Mouse (Mus musculus): ENCODE data around the gene Syt7. TPM values are rescaled to one million over a fixed set of nuclear protein-coding genes. Genes with fewer than 3 reads are reported as not detected.

Syt7 gene
- total and polyA plus RNA-seq, 2 experiments = 0.28 to 0.45 TPM

DNA sequence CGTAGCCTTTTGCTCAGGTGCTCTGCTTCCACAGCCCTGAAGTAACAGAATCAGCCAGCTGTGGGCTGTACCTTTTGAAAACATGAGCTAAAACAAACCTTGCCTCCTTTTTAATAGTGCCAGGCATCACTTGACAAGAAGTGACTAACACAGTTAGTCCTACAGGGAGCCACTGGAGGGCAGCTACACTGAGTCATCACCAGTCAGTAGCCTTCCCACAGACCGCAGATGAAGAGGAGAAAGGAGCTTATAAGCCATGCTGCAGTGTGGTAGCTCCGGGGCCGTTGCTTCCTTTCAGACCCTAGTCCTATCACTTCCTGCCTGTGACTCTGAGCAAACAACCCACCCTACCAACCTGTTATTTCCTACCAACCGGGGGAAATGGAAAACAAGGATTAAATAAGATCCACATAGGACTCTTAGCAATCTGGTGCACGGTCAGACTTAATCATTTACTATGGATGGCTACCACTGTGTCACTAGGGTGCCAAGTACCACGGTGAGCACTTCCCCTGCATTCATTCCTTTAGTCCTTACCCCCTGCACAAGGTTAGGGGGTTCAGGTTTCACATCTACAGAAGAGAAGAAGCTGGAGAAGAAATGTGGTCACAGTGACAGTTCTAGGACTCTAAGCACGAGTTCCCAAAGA, 108.7 kb downstream of the Syt7 start:
- no peak for DNase-seq (ENCODE audit: extremely low read depth, low read depth, low spot score)

DNA sequence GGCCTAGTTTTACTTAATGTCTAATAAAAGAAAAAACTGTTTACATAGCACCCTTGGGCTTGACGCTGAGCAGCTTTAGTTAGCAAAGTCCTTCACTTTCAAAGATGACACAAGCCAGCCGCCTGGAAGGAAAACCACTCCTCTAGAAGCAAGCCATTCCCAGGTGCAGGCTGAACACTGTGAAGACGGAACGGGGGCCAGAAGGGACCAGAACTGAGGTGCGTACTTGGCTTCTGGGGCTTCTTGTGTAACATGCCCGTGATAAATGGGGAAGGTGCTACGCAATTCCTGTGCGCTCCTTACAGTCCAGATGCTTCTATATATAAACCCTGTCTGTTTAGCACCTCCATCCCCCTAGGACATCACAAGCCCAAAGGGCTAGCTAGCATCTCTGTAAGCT, 111.7 kb downstream of the Syt7 start:
- Histone ChIP-seq H3K79me2 (ENCODE audit: control insufficient read depth, insufficient read depth, low read length) (no peaks in the 10 kb centered on the region), H3K4me1 (ENCODE audit: control insufficient read depth, insufficient read depth, low read length) (no peaks in the 10 kb centered on the region), H3K4me3 (ENCODE audit: insufficient read depth, low read depth, low read length) (no peak overlapping the region), H3K9ac (ENCODE audit: low read depth, low read length) (no peak overlapping the region), H3K36me3 (ENCODE audit: control insufficient read depth, insufficient read depth, low read length) (peaks cover 36% of the 10 kb centered on the region), H3K27me3 (ENCODE audit: control insufficient read depth, insufficient read depth, low read length) (no peaks in the 10 kb centered on the region), H3K27ac (replicated peaks; ENCODE audit: insufficient read depth, low read depth, low read length) (no peak overlapping the region)
- DNase-seq (ENCODE audit: extremely low read depth, low read depth, low spot score) = no peak
- no peak for TF ChIP-seq CTCF (IDR thresholded peaks at IDR 0.05; ENCODE audit: low read depth, low read length)
- no peak for TF ChIP-seq POLR2A (IDR thresholded peaks at IDR 0.05; ENCODE audit: extremely low read depth, insufficient read depth, low read length)
- 96% methylated on average over 8 of the region's 8 CpGs for WGBS

More for the DNA sequence above, 108.7 kb downstream of the Syt7 start:
- Histone ChIP-seq H3K79me2 (ENCODE audit: control insufficient read depth, insufficient read depth, low read length) (no peaks in the 10 kb centered on the region), H3K27ac (replicated peaks; ENCODE audit: insufficient read depth, low read depth, low read length) (no peak overlapping the region), H3K9ac (ENCODE audit: low read depth, low read length) (no peak overlapping the region), H3K27me3 (ENCODE audit: control insufficient read depth, insufficient read depth, low read length) (no peaks in the 10 kb centered on the region), H3K4me1 (ENCODE audit: control insufficient read depth, insufficient read depth, low read length) (no peaks in the 10 kb centered on the region), H3K36me3 (ENCODE audit: control insufficient read depth, insufficient read depth, low read length) (peaks cover 26% of the 10 kb centered on the region), H3K4me3 (ENCODE audit: insufficient read depth, low read depth, low read length) (no peak overlapping the region)
- TF ChIP-seq CTCF (IDR thresholded peaks at IDR 0.05; ENCODE audit: low read depth, low read length) = no peak
- no peak for TF ChIP-seq POLR2A (IDR thresholded peaks at IDR 0.05; ENCODE audit: extremely low read depth, insufficient read depth, low read length)
- 55% methylated on average over 8 of the region's 8 CpGs for WGBS

DNA sequence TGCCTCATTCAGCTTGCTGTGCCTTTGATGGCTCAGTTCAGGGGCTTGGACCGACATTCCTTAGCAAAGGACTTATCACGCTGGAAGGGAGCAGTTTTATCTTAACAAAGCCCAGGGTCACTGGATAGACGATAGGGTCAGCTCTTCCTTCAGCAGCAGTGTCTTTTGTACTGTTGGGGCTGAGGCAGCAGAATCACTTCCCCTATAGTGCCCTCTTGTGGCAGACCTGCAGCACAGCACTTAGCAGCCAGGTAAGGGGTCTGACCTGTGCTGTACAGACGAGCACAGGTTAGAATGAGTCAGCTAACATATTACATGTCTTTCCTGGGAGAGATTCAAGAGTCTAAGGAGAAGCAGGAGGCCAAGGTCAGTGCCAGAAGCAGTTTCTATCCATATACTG, 113.7 kb downstream of the Syt7 start:
- peak; percentile 20 for DNase-seq (ENCODE audit: extremely low read depth, low read depth, low spot score)
- peaks cover 46% of the 10 kb centered on the region for H3K36me3 ChIP-seq (ENCODE audit: control insufficient read depth, insufficient read depth, low read length)

More for the DNA sequence above, 113.7 kb downstream of the Syt7 start:
- no peaks in the 10 kb centered on the region for H3K27me3 ChIP-seq (ENCODE audit: control insufficient read depth, insufficient read depth, low read length)
- no peak overlapping the region for H3K9ac ChIP-seq (ENCODE audit: low read depth, low read length)
- no peaks in the 10 kb centered on the region for H3K79me2 ChIP-seq (ENCODE audit: control insufficient read depth, insufficient read depth, low read length)
- TF ChIP-seq POLR2A (IDR thresholded peaks at IDR 0.05; ENCODE audit: extremely low read depth, insufficient read depth, low read length) = no peak
- TF ChIP-seq CTCF (IDR thresholded peaks at IDR 0.05; ENCODE audit: low read depth, low read length) = peak; percentile 92
- no peaks in the 10 kb centered on the region for H3K4me1 ChIP-seq (ENCODE audit: control insufficient read depth, insufficient read depth, low read length)
- H3K27ac ChIP-seq (replicated peaks; ENCODE audit: insufficient read depth, low read depth, low read length) = no peak overlapping the region
- H3K4me3 ChIP-seq (ENCODE audit: insufficient read depth, low read depth, low read length) = no peak overlapping the region
- WGBS = 21% methylated on average over 4 of the region's 4 CpGs

Other genes starting within 250 kb of the Syt7 start
- 238 and 300 TPM in 2 replicates for gene Fads1, start 206.2 kb upstream of the Syt7 start, total RNA-seq (2014; rRNA removed)
- gene Fads1, start 206.2 kb upstream of the Syt7 start, polyA plus RNA-seq (2012; rRNA removed) = 297 and 352 TPM in 2 replicates
- 41.1 and 63.0 TPM in 2 replicates for gene Tmem258, start 185.1 kb upstream of the Syt7 start, total RNA-seq (2014; rRNA removed)
- 80.0 and 133 TPM in 2 replicates for gene Tmem258, start 185.1 kb upstream of the Syt7 start, polyA plus RNA-seq (2012; rRNA removed)
- 3.0 and 4.6 TPM in 2 replicates for gene Fen1, start 184.9 kb upstream of the Syt7 start, total RNA-seq (2014; rRNA removed)
- gene Fen1, start 184.9 kb upstream of the Syt7 start, polyA plus RNA-seq (2012; rRNA removed) = 2.3 and 2.5 TPM in 2 replicates
- gene Myrf, start 148.3 kb upstream of the Syt7 start, total RNA-seq (2014; rRNA removed) = 3.0 and 5.3 TPM in 2 replicates
- 23.4 and 31.4 TPM in 2 replicates for gene Myrf, start 148.3 kb upstream of the Syt7 start, polyA plus RNA-seq (2012; rRNA removed)
- gene Dagla, start 84.2 kb upstream of the Syt7 start, total RNA-seq (2014; rRNA removed) = 0.18 and 0.40 TPM in 2 replicates
- gene Dagla, start 84.2 kb upstream of the Syt7 start, polyA plus RNA-seq (2012; rRNA removed) = 0.63 and 0.93 TPM in 2 replicates
- gene Lrrc10b, start 68.4 kb downstream of the Syt7 start, total RNA-seq (2014; rRNA removed) = not detected in 2 replicates
- not detected in 2 replicates for gene Lrrc10b, start 68.4 kb downstream of the Syt7 start, polyA plus RNA-seq (2012; rRNA removed)
- 0.13 TPM in 1 of 2 replicates, not detected in the other for gene Ppp1r32, start 93.8 kb downstream of the Syt7 start, total RNA-seq (2014; rRNA removed)
- 0.06 and 0.09 TPM in 2 replicates for gene Ppp1r32, start 93.8 kb downstream of the Syt7 start, polyA plus RNA-seq (2012; rRNA removed)
- 10.0 and 12.2 TPM in 2 replicates for gene Cpsf7, start 136.2 kb downstream of the Syt7 start, total RNA-seq (2014; rRNA removed)
- gene Cpsf7, start 136.2 kb downstream of the Syt7 start, polyA plus RNA-seq (2012; rRNA removed) = 15.0 and 19.9 TPM in 2 replicates
- gene Sdhaf2, start 137.1 kb downstream of the Syt7 start, total RNA-seq (2014; rRNA removed) = 23.3 and 29.6 TPM in 2 replicates
- gene Sdhaf2, start 137.1 kb downstream of the Syt7 start, polyA plus RNA-seq (2012; rRNA removed) = 14.2 and 15.7 TPM in 2 replicates
- 3.7 and 5.3 TPM in 2 replicates for gene Tmem216, start 167.1 kb downstream of the Syt7 start, total RNA-seq (2014; rRNA removed)
- gene Tmem216, start 167.1 kb downstream of the Syt7 start, polyA plus RNA-seq (2012; rRNA removed) = 10.4 and 11.3 TPM in 2 replicates
- gene Cyb561a3, start 188.1 kb downstream of the Syt7 start, total RNA-seq (2014; rRNA removed) = 8.9 and 13.8 TPM in 2 replicates
- 29.7 and 32.5 TPM in 2 replicates for gene Cyb561a3, start 188.1 kb downstream of the Syt7 start, polyA plus RNA-seq (2012; rRNA removed)
- gene Tmem138, start 188.3 kb downstream of the Syt7 start, total RNA-seq (2014; rRNA removed) = 1.5 and 1.7 TPM in 2 replicates
- gene Tmem138, start 188.3 kb downstream of the Syt7 start, polyA plus RNA-seq (2012; rRNA removed) = 2.8 and 3.3 TPM in 2 replicates
- gene Ddb1, start 216.2 kb downstream of the Syt7 start, total RNA-seq (2014; rRNA removed) = 128 and 138 TPM in 2 replicates
- 51.9 and 63.5 TPM in 2 replicates for gene Ddb1, start 216.2 kb downstream of the Syt7 start, polyA plus RNA-seq (2012; rRNA removed)
- 72.6 and 87.6 TPM in 2 replicates for gene Tkfc, start 216.6 kb downstream of the Syt7 start, total RNA-seq (2014; rRNA removed)
- 294 and 417 TPM in 2 replicates for gene Tkfc, start 216.6 kb downstream of the Syt7 start, polyA plus RNA-seq (2012; rRNA removed)
- 4.5 and 6.2 TPM in 2 replicates for gene Vwce, start 245.1 kb downstream of the Syt7 start, total RNA-seq (2014; rRNA removed)
- 24.8 and 30.7 TPM in 2 replicates for gene Vwce, start 245.1 kb downstream of the Syt7 start, polyA plus RNA-seq (2012; rRNA removed)